Mouse (Mus musculus) fibroblast of lung, adult 2 months (primary cell): ENCODE data around the gene Olfr66.
A peak's percentile ranks its signal among the peaks of the same experiment; 100 is the strongest.

Experiments
- DNase-seq: peaks from one replicate; pipeline ENCODE4 v3.0.0-alpha.2; 2011; ENCODE audit warnings: low read depth

The Olfr66 gene

DNA sequence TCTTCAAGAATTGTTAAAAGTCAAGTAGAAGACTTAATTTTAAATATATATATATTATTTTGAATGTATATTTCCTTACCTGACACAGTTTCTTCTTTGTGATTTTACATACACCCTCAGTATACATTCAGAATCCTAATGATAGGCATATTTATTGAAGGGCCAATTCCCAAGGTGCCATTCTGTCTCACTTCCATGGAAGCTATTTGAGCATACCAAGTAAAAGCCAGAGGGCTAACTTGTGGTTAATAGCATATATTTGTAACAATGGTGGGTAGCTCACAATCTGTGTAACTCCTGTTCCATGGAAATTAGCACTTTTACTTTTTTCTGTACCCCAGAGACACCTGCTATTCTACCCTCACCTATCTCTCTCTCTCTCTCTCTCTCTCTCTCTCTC, at the start of gene Olfr66:
Olfr66 (minus strand) TSS at position 101 of the 400 bp plus-strand sequence.
- DNase-seq: no peak

DNA sequence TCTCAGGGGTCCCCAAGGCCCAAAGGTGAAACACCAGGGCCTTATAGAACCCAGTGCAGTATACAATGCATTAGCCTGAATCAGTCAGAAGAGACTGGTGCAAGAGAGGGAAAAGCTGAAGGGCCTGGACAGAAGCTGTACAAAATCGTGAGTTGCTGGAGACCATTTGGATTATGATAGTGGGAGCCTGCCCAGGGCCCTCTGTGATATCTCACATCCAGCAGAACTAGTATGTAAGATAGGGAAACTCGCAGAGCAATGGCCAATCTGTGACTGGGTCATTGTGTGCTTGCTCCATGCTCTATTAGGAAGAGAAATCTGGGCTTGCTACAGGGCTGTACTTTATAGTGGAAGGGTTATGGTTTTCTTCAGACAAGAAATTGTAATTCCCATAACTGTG, 48.2 kb upstream of the Olfr66 start, which contains the start of gene Olfr632:
Olfr632 (plus strand) TSS at position 84 of the 400 bp plus-strand sequence.
- DNase-seq: no peak

- DNase-seq: no peak
Observed at GRCm38 (mm10) chr7:103928525-103928924, 42.5 kb upstream of the Olfr66 start, which contains the start of gene Olfr631. Gene Olfr631, plus strand, starts transcription at chr7:103928825.

DNA sequence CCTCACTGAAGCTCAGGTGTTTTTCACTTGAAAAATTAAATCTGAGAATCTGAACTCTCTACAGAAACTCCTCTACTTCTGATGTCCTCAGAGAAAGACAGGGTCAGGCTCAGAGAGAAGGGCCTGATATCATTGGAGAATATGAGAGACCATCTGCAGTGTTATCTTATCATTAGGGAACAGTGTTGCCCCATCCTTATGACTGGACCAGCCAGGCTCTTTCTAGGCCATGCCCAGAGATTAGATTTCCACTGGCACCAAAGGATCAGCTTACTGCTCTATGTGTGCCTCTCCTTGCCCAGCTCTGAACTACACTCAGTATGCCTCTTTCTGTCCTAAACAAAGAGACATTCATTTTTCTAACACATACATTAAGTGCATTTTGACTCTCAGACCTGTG, 29.3 kb upstream of the Olfr66 start:
- no peak for DNase-seq

GRCm38 (mm10) chr7:103912969-103913511, 27.0 kb upstream of the Olfr66 start:
- DNase-seq: no peak

GRCm38 (mm10) chr7:103910047-103910446, 24.0 kb upstream of the Olfr66 start:
- DNase-seq: no peak

- DNase-seq: no peak
Observed at GRCm38 (mm10) chr7:103903187-103903586, 17.1 kb upstream of the Olfr66 start, which contains the start of gene Olfr65. Gene Olfr65, plus strand, starts transcription at chr7:103903487.

GRCm38 (mm10) chr7:103894385-103894784, 8.3 kb upstream of the Olfr66 start, which contains the start of gene Olfr64:
Gene Olfr64, minus strand, starts transcription at chr7:103894485.
- DNase-seq: no peak

GRCm38 (mm10) chr7:103877093-103877492, 9.0 kb downstream of the Olfr66 start:
- no peak for DNase-seq

DNA sequence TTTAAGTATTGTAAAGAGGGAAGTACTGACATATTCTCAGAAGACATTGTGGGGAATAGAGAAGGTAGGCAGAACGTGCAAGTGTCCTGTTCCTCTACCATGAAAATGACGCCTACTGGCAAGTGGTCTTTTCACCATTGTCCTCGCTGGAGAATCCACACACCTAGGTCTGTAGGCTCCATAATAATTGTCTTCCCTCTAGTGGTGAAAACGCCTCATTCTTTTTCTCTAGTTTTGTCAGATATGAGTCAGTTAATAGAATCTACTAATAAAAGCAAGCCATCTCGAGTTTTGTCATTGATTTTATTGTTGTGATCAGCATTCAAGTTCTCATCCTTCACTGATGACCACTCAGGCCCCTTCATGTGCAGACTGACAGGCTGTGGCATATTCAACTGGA, 11.6 kb downstream of the Olfr66 start:
- no peak for DNase-seq

DNA sequence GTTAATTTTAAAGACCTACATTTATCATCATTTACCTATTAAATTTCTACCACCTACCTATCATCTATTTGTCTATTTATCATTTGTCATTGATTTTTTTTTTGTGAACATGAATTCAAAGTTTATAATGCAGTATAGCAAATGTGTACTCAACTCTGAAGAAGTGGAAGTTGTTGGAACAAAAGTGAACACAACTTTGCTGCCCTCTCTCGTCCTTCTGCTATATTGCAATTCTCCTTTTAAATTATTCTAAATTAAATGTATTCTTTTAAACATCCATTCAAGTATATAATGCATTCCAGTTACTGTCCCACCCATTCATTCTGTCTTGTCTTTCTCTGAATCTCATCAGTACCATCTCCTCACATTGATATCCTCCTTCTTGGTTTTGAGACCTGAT, 13.0 kb downstream of the Olfr66 start:
- peak; percentile 8 for DNase-seq

- DNase-seq: no peak
Observed at GRCm38 (mm10) chr7:103870667-103871066, 15.4 kb downstream of the Olfr66 start.

GRCm38 (mm10) chr7:103865716-103866115, 20.3 kb downstream of the Olfr66 start:
- no peak for DNase-seq

GRCm38 (mm10) chr7:103861531-103861930, 24.5 kb downstream of the Olfr66 start:
- DNase-seq: no peak

- DNase-seq: peak; percentile 49
Observed at GRCm38 (mm10) chr7:103860855-103861254, 25.2 kb downstream of the Olfr66 start.

GRCm38 (mm10) chr7:103859076-103859475, 27.0 kb downstream of the Olfr66 start:
- DNase-seq: no peak

- DNase-seq: no peak
Observed at GRCm38 (mm10) chr7:103854669-103855068, 31.4 kb downstream of the Olfr66 start.

- DNase-seq: no peak
Observed at GRCm38 (mm10) chr7:103853090-103853489, 33.0 kb downstream of the Olfr66 start, which contains the start of gene Hbb-y. Gene Hbb-y, minus strand, starts transcription at chr7:103853216.

DNA sequence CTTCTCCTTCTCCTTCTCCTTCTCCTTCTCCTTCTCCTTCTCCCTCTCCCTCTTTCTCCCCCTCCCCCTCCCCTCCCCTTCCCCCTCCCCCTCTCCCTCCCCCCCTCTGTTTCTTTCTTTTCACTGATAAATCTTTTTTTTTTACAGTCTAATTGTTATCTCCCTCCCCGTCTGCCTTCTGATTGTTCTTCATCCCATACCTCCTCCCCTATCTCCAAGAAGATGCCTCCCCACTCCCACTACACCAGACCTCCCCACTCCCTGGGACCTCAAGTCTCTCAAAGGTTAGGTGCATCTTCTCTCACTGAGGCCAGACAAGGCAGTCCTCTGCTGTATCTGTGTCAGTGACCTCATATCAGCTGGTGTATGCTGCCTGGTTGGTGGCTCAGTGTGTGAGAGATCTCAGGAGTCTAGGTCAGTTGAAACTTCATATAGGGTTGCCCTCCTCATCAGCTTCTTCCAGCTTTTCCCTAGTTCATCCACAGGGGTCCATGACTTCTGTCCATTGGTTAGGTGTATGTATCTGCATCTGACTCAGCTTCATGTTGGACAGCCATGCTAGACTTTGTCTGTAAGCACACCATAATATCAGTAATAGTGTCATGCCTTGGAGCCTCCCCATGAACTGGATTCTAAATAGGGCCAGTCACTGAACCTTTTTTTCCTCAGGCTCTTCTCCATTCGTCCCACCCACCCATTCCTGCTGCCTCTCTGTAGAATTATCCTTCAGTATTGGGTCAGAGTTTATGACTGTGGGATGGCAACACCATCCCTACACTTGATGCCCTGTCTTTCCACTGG, 41.3 kb downstream of the Olfr66 start:
- no peak for DNase-seq

GRCm38 (mm10) chr7:103843034-103843433, 43.0 kb downstream of the Olfr66 start, which contains the start of gene Hbb-bh1:
Gene Hbb-bh1, minus strand, starts transcription at chr7:103843164.
- no peak for DNase-seq

GRCm38 (mm10) chr7:103840268-103840667, 45.8 kb downstream of the Olfr66 start, which contains the start of gene Hbb-bh2:
Gene Hbb-bh2, minus strand, starts transcription at chr7:103840520.
- DNase-seq: no peak
